Mouse (Mus musculus) adipocyte (in vitro differentiated cells): ENCODE data around the gene Nup214.
"Not testable (repeated sequence)": the region's sequence is repeated elsewhere in the genome, so short reads cannot be mapped to it uniquely, and the experiment has no call there.

Experiments used
- DNase-seq: peaks from one replicate; pipeline ENCODE4 v3.0.0-alpha.2; 2016; ENCODE audit warnings: low spot score

The Nup214 gene

GRCm38 (mm10) chr2:31964191-31964590, 10.0 kb upstream of the Nup214 start:
- no peak for DNase-seq

DNA sequence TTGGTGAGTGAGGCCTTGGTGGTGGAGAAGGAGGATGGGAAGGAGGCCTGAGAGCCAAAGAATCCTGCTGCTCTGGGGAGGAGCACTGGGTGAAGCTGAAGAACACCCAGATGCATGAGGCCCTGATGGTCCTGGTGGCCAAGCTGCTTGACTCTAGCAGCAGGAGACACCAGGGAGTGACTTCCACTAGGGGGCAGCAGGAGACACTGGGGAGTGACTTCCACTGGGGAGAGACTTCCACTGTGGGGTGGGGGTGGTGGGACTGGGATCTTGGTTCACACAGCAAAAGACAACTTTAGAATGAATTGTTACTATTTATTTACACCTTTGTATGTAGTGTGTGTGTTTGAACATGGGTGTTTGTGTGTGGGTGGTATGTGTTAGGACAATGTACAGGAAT, 9.1 kb upstream of the Nup214 start:
- peak; percentile 29 for DNase-seq

DNA sequence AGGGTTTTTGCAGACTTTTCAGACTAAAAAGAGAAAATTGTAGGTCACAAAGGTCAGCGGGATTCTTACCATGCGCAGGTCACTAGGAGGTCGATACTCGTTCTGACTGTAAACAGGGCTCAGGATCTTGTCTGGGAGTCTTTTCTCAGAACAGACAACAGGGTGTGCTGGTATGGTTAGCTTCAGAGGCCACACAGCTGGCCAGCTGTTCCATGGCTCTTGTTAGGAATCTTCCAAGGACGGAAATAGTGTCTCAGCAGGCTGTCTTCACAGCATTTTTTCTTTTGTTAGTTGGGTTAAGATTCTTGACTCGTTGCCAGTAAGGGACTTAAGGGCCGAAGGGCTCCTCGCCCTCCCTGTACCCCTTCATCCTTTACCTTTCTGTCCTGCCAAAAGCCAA, 7.4 kb upstream of the Nup214 start:
- DNase-seq = no peak

DNA sequence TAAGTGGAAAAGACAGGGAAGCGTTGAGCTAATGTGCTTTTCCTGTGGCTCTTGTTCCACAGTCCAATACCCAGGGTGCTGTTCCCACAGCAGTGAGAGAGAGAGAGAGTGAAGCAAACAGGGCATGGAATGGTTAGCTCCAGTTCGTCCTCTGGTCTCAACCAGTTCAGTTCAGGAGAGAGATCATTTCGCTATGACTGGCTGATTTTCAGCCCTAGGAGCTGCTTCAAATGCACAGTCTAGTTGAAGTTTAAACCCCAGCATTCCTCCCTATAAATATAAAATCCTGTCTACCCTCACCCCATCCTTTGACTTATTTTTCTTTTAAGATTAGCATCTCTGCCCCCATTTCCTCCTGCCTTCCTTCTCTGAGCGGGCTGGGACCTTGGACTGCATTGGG, 1.6 kb upstream of the Nup214 start:
- no peak for DNase-seq

DNA sequence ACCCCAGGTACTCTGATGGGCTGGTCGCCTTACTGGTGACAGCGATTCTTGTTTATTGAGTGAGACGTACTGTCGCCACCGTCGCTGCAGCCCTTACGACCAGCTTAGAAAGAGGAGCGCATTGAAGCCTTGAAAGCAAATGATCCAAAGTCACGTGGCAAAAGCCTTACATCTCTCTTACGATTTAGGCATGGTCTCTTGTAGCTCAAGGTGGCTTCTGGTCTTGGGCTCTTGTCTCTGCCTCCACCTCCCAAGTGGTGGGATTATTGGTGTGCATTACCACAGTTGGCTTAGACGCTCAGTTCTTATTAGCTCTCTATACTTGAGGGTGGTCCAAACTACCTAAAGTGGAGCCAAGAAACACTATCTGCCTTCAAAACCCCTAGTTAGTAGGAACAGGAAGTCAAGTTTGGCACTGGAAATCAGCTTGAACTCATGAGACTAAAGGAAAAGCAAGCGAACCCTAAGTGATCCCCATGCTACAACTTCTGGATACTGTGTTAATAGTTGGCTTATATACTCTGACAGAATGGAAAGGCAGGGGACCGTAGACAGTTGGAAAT, 654 bp downstream of the Nup214 start:
- DNase-seq = peak; percentile 33

DNA sequence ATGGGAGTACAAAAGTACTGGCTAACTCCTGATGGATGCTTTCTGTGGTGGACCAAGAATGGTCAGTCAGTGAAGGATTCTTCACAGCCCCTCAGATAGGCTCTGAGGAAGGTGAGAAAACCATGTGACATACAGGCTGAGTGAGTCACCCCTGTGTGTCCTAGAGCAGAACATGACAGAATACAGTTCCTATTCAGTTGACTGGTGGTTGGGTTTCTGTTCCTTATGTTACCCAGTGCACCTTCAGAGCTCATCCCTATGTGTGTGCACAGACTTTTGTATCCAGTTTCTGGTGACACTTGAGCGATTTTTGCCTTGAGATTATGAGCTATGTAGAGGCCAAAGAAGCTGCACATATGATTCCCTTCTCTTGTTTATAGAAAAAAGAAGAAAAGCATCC, 13.5 kb downstream of the Nup214 start:
- no peak for DNase-seq

DNA sequence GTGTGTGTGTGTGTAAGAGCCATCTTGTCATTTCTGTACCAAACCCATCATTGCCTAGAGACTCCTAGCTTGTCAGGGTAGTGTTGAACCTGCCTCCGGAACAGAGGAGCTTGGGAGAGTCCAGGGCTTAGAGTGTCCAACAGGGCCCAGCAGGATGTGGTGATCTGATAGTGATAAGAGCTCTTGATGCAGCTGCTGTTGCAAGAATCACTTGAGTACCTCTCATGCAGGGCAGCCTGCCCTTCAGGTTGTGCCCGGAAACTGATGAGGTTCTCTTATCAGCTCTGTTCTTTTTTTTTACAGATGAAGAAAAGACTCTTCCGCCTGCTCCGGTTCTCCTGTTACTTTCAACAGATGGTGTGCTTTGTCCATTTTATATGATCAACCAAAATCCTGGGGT, 16.7 kb downstream of the Nup214 start:
- no peak for DNase-seq

DNA sequence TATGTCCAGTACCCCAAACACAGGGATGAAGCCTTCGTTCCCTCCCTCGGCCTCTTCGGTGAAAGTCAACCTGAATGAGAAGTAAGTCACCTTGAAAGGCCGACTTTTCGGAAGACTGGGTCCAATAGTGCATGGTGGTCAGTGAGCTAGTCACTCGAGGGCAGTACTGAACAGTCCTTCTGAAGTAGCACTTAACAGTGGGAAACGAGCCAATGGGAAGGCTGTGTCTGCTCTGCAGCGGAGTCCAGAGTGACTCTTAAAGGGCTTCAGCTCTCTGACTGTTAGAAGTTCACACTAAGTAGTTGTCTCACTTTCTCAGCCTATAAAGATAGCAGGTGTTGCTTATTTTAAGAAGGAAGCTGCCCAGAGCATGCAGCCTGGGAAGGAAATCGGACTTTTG, 20.7 kb downstream of the Nup214 start:
- no peak for DNase-seq

GRCm38 (mm10) chr2:31996060-31996459, 21.8 kb downstream of the Nup214 start:
- DNase-seq = no peak

GRCm38 (mm10) chr2:31997539-31997938, 23.3 kb downstream of the Nup214 start:
- no peak for DNase-seq

GRCm38 (mm10) chr2:31998443-31998842, 24.2 kb downstream of the Nup214 start:
- no peak for DNase-seq

DNA sequence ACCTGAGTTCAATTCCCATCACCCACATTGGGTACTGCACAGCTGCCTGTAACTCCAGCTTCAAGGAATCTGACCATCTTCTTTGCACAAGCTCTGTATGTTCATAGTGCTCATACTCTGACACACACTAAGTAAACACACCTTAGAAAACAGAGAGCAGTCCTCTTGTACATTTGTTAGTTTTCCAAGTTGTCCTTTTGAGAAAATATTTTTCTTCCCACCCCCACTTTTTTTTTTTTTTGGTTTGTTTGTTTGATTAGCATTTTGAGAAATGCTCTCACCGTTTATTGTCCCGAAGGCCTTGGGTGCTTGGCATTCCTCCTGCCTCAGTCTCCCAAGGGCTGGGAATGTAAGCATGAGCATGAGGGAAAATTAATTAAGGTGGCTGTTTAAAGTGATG, 34.1 kb downstream of the Nup214 start:
- no peak for DNase-seq

DNA sequence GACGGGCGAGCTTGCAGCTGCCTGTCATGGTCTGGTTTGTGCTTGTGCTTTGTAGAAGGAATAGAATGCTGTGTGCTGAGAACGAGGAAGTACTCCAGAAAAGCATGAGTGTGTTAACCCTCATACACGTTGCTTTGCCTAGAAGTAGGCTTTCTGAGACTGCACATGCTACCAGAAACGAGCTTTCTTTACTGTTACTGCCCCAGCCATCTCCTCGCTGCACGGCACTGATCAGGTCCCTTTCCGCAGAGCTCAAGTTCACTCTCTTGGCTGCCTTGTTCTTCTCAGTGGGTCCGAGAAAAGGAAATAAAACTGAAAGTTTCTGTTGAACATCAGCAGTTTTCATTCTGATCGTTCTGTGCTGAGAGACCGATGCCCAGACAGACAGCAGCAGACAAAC, 34.5 kb downstream of the Nup214 start:
- DNase-seq = no peak

GRCm38 (mm10) chr2:32019704-32020103, 45.5 kb downstream of the Nup214 start:
- DNase-seq = no peak

DNA sequence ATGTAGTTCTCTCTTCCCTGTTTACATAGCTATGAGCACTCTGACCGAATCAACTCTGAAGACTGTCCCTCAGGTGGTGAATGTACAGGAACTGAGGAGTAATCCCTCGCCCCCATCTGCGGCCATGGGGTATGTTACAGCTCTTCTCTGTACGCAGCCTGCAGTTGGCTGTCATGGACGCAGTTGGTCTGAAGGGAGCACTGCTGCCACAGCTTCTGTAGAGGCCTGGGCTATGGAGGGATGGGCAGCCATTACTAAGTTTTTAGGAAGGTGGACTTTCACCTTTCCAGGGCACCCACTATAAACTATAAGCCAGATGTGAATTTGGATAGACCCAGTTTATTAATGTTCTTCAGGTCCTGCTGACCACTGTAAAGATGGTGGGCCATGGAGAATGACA, 46.0 kb downstream of the Nup214 start:
- DNase-seq = no peak

- DNase-seq = no peak
Observed at GRCm38 (mm10) chr2:32024372-32024771, 50.1 kb downstream of the Nup214 start.

GRCm38 (mm10) chr2:32029636-32030035, 55.4 kb downstream of the Nup214 start:
- no peak for DNase-seq

DNA sequence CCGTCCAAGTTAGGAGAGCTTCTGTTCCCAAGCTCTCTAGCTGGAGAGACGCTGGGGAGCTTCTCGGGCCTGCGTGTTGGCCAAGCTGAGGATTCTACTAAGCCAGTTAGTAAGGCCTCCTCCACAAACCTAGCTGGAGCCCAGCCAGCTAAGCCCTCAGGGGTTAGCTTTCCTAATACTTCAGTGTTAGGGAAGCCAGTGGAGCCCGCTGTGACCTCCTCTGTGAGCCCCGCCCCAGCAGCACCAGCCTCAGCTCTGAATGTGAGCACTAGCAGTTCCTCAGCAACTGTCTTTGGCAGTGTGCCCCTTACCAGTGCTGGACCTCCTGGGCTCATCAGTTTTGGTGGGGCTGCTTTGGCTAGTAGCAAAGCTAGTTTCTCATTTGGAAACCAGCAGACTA, 59.2 kb downstream of the Nup214 start:
- peak; percentile 89 for DNase-seq

DNA sequence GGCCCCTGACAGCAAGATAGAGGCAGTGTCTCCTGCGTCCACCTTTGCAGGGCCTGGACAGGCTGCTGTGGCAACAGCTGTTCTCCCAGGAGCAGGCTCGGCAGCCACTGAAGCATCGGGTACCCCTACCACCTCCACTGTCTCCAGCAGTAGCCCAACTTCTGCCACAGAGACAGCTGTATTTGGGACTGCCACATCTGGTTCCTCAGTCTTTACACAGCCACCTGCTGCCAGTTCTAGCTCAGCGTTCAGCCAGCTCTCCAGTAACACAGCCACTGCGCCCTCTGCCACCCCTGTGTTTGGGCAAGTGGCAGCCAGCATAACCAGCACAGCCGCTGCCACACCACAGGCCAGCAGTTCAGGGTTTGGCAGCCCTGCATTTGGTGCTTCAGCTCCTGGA, 60.0 kb downstream of the Nup214 start:
- DNase-seq = no peak

DNA sequence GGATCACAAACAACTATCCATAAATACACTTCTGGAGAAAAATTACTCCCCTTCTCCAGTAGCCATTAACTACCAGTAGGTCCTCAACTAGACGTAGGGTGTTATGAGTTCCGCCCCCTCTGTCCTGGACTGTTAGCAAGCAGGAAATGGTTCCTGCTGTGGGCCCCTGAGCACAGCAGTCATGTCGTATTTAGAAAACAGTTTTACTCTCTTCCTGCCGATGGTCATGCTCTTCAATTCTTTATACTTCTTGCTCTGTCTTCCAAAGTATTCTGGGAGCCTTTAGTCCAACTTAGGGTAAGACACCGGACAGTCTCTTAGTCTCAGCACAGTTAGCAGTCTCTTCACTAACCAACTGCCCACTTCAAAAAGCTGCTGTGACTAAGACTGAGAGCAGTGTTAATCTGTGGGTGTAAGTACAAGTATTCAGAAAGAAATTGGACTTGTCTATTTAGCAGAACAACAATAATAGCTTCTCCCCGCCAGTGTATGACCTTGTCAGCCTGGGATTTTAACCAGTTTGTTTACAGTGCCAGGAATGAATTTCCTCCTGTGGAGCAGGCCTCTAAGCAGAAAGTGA, 63.1 kb downstream of the Nup214 start:
- DNase-seq = no peak

DNA sequence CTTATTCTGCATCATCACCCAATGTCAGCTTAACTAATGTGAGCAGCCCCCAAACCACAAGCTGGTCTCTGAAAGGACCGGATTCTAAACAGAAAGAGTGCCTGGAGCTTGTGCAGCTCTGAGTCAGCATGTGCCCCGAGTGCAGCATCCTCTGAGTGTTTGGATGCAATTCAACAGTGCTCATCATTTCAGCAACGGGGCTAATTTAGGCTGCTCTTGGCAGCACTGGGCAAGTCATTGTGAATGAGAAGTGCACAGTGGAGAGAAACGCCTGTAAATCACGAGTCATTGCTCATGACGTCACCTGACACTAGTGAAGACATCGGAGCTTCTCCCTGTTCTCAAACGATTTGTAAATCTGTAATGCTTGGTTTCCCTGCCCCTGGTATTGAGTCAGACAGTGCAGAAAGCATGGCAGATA, 64.4 kb downstream of the Nup214 start:
- peak; percentile 43 for DNase-seq

GRCm38 (mm10) chr2:32040646-32041045, 66.4 kb downstream of the Nup214 start:
- DNase-seq = not testable (repeated sequence)

DNA sequence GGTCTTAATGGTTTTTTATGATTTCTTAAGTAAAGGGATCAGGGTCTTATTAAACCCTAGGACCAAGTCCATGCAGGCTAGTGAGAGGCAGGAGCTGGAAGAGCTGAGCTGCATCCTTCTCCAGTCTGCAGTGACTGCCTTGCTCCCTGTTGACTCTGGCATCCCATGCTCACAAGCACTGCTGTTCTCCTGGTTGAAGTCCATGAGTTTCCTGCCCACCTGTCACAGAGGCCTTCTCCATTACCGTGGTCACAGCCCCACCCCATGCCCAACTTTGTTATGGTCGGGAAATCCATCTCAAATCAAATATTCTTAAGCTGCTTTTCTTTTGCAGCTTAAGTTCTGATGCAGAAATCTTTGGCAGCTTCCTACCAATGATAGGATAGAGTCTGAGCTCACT, 66.9 kb downstream of the Nup214 start:
- DNase-seq = no peak

GRCm38 (mm10) chr2:32043836-32044235, 69.6 kb downstream of the Nup214 start:
- DNase-seq = no peak
